Mouse (Mus musculus) MEL (cell line): ENCODE measurements around the gene 4930402F06Rik. TPM values are rescaled to one million over a fixed set of nuclear protein-coding genes. Genes with fewer than 3 reads are reported as not detected.

Source experiments
- DNase-seq: peaks from one replicate; pipeline ENCODE4 v3.0.0; 2011; ENCODE audit warnings: low read depth, low spot score
- H3K27ac ChIP-seq: 2 replicates; pipeline ENCODE4 v1.5.1; 2012; ENCODE audit warnings: low read depth, mild to moderate bottlenecking, control low read depth, low read length, moderate library complexity; ENCODE audit not compliant: control insufficient read depth
- H3K27me3 ChIP-seq, 2 experiments: fragments of 150-350 bp in 1 of 2; sonication (generic) in 1 of 2; 2 replicates each; pipeline ENCODE4 v1.6.1; 2012; ENCODE audit warnings: low read length in 2 of 2, mild to moderate bottlenecking in 2 of 2, improper control_type of control experiment in 1 of 2, moderate library complexity in 1 of 2; ENCODE audit not compliant: insufficient read depth in 2 of 2, control insufficient read depth in 1 of 2
- H3K36me3 ChIP-seq, 2 experiments: 2 replicates each; pipeline ENCODE4 v1.6.1; 2012 to 2014; ENCODE audit warnings: low read length in 2 of 2, improper control_type of control experiment in 1 of 2, inconsistent platforms in 1 of 2, mild to moderate bottlenecking in 1 of 2; ENCODE audit not compliant: insufficient read depth in 2 of 2, control insufficient read depth in 1 of 2
- H3K4me1 ChIP-seq, 2 experiments: fragments of 150-350 bp in 1 of 2; sonication (generic) in 1 of 2; 2 replicates each; pipeline ENCODE4 v1.6.1; 2012; ENCODE audit warnings: low read length in 2 of 2, improper control_type of control experiment in 1 of 2, mild to moderate bottlenecking in 1 of 2; ENCODE audit not compliant: insufficient read depth in 2 of 2, control insufficient read depth in 1 of 2
- H3K4me3 ChIP-seq, 2 experiments: fragments of 150-350 bp in 1 of 2; sonication (generic) in 1 of 2; 2 replicates each; pipeline ENCODE4 v1.5.1; 2012; ENCODE audit warnings: low read depth in 2 of 2, low read length in 2 of 2, mild to moderate bottlenecking in 2 of 2, moderate library complexity in 2 of 2, control low read depth in 1 of 2, improper control_type of control experiment in 1 of 2; ENCODE audit not compliant: control insufficient read depth in 1 of 2, insufficient read depth in 1 of 2
- H3K79me2 ChIP-seq: 2 replicates; pipeline ENCODE4 v1.6.1; 2012; ENCODE audit warnings: mild to moderate bottlenecking, low read length, moderate library complexity; ENCODE audit not compliant: control insufficient read depth, poor library complexity, insufficient read depth
- H3K9ac ChIP-seq: 2 replicates; pipeline ENCODE4 v1.6.1; 2012; ENCODE audit warnings: low read depth, mild to moderate bottlenecking, control low read depth, low read length, moderate library complexity; ENCODE audit not compliant: control insufficient read depth, poor library complexity, severe bottlenecking
- H3K9me3 ChIP-seq: fragments of 150-350 bp; sonication (generic); replicated peaks from 2 replicates; pipeline ENCODE4 v1.6.1; 2012; ENCODE audit warnings: mild to moderate bottlenecking, low read length, improper control_type of control experiment, moderate library complexity; ENCODE audit not compliant: insufficient read depth
- BHLHE40 ChIP-seq: IDR thresholded peaks from 2 replicates; pipeline ENCODE4 v1.6.1; 2012; ENCODE audit warnings: low read depth, mild to moderate bottlenecking, inconsistent platforms, low read length, improper control_type of control experiment, borderline replicate concordance
- CHD2 ChIP-seq: IDR thresholded peaks from 2 replicates; pipeline ENCODE4 v1.6.1; 2011; ENCODE audit warnings: low read length, improper control_type of control experiment
- E2F4 ChIP-seq: IDR thresholded peaks from 2 replicates; pipeline ENCODE4 v1.6.1; 2011; ENCODE audit warnings: low read depth, low read length, improper control_type of control experiment, borderline replicate concordance
- EP300 ChIP-seq, 2 experiments: IDR thresholded peaks; 2 replicates each; pipeline ENCODE4 v1.6.1; 2011; ENCODE audit warnings: improper control_type of control experiment in 2 of 2, low read length in 2 of 2, low read depth in 1 of 2, mild to moderate bottlenecking in 1 of 2
- ETS1 ChIP-seq: IDR thresholded peaks from 2 replicates; pipeline ENCODE4 v1.6.1; 2012; ENCODE audit warnings: low read depth, mild to moderate bottlenecking, inconsistent platforms, low read length, improper control_type of control experiment, moderate library complexity
- GABPA ChIP-seq: IDR thresholded peaks from 2 replicates; pipeline ENCODE4 v1.6.1; 2012; ENCODE audit warnings: low read depth, mild to moderate bottlenecking, inconsistent platforms, low read length, improper control_type of control experiment, moderate library complexity
- GATA1 ChIP-seq: IDR thresholded peaks from 2 replicates; pipeline ENCODE4 v1.6.1; 2011; ENCODE audit warnings: low read depth, low read length, improper control_type of control experiment
- JUND ChIP-seq: IDR thresholded peaks from 2 replicates; pipeline ENCODE4 v1.6.1; 2011; ENCODE audit warnings: low read depth, mild to moderate bottlenecking, improper control_type of control experiment, low read length
- MAX ChIP-seq: IDR thresholded peaks from 2 replicates; pipeline ENCODE4 v1.6.1; 2011; ENCODE audit warnings: low read length, improper control_type of control experiment
- MAZ ChIP-seq: IDR thresholded peaks from 2 replicates; pipeline ENCODE4 v1.6.1; 2012; ENCODE audit warnings: low read depth, mild to moderate bottlenecking, inconsistent platforms, low read length, improper control_type of control experiment
- MYB ChIP-seq: IDR thresholded peaks from 2 replicates; pipeline ENCODE4 v1.6.1; 2011; ENCODE audit warnings: mild to moderate bottlenecking, low read depth, low read length, improper control_type of control experiment
- MYC ChIP-seq: IDR thresholded peaks from 2 replicates; pipeline ENCODE4 v1.6.1; 2011; ENCODE audit warnings: low read depth, mild to moderate bottlenecking, low read length, improper control_type of control experiment, moderate library complexity
- NELFE ChIP-seq: IDR thresholded peaks from 2 replicates; pipeline ENCODE4 v1.6.1; 2011; ENCODE audit warnings: low read depth, low read length, improper control_type of control experiment
- POLR2A ChIP-seq, 2 experiments: IDR thresholded peaks; 2 replicates each; pipeline ENCODE4 v1.6.1; 2011 to 2012; ENCODE audit warnings: low read length in 2 of 2, mild to moderate bottlenecking in 2 of 2, control low read depth in 1 of 2, improper control_type of control experiment in 1 of 2, low read depth in 1 of 2, moderate library complexity in 1 of 2; ENCODE audit not compliant: control insufficient read depth in 1 of 2, insufficient read depth in 1 of 2, poor library complexity in 1 of 2
- POLR2AphosphoS5 ChIP-seq: IDR thresholded peaks from 2 replicates; pipeline ENCODE4 v1.6.1; 2012; ENCODE audit warnings: low read depth, borderline replicate concordance, mild to moderate bottlenecking, inconsistent platforms, low read length, moderate library complexity, mixed read lengths
- RAD21 ChIP-seq: IDR thresholded peaks from 2 replicates; pipeline ENCODE4 v1.6.1; 2011; ENCODE audit warnings: mild to moderate bottlenecking, low read depth, low read length, improper control_type of control experiment
- RCOR1 ChIP-seq: IDR thresholded peaks from 2 replicates; pipeline ENCODE4 v1.6.1; 2012; ENCODE audit warnings: low read depth, mild to moderate bottlenecking, inconsistent platforms, low read length, improper control_type of control experiment
- SMC3 ChIP-seq: IDR thresholded peaks from 2 replicates; pipeline ENCODE4 v1.6.1; 2011; ENCODE audit warnings: low read depth, low read length, improper control_type of control experiment
- TCF12 ChIP-seq: IDR thresholded peaks from 2 replicates; pipeline ENCODE4 v1.6.1; 2014; ENCODE audit warnings: low read depth, mild to moderate bottlenecking, inconsistent platforms, low read length, improper control_type of control experiment, moderate library complexity
- UBTF ChIP-seq: IDR thresholded peaks from 2 replicates; pipeline ENCODE4 v1.6.1; 2012; ENCODE audit warnings: low read depth, mild to moderate bottlenecking, inconsistent platforms, low read length, improper control_type of control experiment, moderate library complexity, borderline replicate concordance; ENCODE audit not compliant: insufficient read depth
- USF2 ChIP-seq, 2 experiments: IDR thresholded peaks; 2 replicates each; pipeline ENCODE4 v1.6.1; 2011 to 2012; ENCODE audit warnings: improper control_type of control experiment in 2 of 2, low read length in 2 of 2, borderline replicate concordance in 1 of 2, inconsistent platforms in 1 of 2, low read depth in 1 of 2, mild to moderate bottlenecking in 1 of 2; ENCODE audit not compliant: insufficient read depth in 1 of 2
- ZNF384 ChIP-seq: IDR thresholded peaks from 2 replicates; pipeline ENCODE4 v1.6.1; 2012; ENCODE audit warnings: low read depth, mild to moderate bottlenecking, inconsistent platforms, low read length, improper control_type of control experiment
- polyA plus RNA-seq, 2 experiments: library from polyadenylated mRNA; stranded (reverse) in 1 of 2; unstranded in 1 of 2; fragments of >175 nt in 1 of 2; fragments of >200 nt in 1 of 2; gene quantifications; 2 replicates each; pipeline versions ENCODE4 v1.2.1 to v1.2.4; 2012; ENCODE audit warnings: low replicate concordance in 2 of 2, low read depth in 1 of 2; ENCODE audit not compliant: insufficient read length in 2 of 2, insufficient read depth in 1 of 2, missing spikeins in 1 of 2
- total RNA-seq: library from RNA; depleted of rRNA; stranded (reverse); fragments of 300-350 nt; gene quantifications from 2 replicates; pipeline ENCODE4 v1.2.3, GENCODE M21; 2012

4930402F06Rik gene
- total and polyA plus RNA-seq, 3 experiments: not detected

GRCm38 (mm10) chr2:35420681-35421080 lies 23.7 kb upstream of the 4930402F06Rik start:
- TF ChIP-seq GABPA (no peak), E2F4 (no peak), NELFE (no peak), POLR2A (IDR thresholded peaks at IDR 0.05; ENCODE audit: control insufficient read depth in 1 of 2, insufficient read depth in 1 of 2, low read depth in 1 of 2, low read length in 2 of 2, poor library complexity in 1 of 2) (no peak), MAZ (no peak), TCF12 (peak; percentile 36; the same call in 1 of the 2 replicates), BHLHE40 (no peak), MAX (no peak), CHD2 (no peak), POLR2AphosphoS5 (no peak), USF2 (IDR thresholded peaks at IDR 0.05; ENCODE audit: borderline replicate concordance in 1 of 2, insufficient read depth in 1 of 2, low read depth in 1 of 2, low read length in 2 of 2) (no peak), EP300 (IDR thresholded peaks at IDR 0.05; ENCODE audit: low read depth in 1 of 2, low read length in 2 of 2) (peak in 1 of 2 experiments; percentile 33; a peak in 2 of 4 replicates), GATA1 (peak; percentile 58), RAD21 (no peak)
- peaks cover 2 to 16% of the 10 kb centered on the region in 2 experiments for H3K36me3 ChIP-seq
- peak; percentile 66 for DNase-seq
- H3K9ac ChIP-seq: no peak overlapping the region
- H3K4me3 ChIP-seq: no peak overlapping the region
- H3K27me3 ChIP-seq: no peaks in the 10 kb centered on the region
- H3K9me3 ChIP-seq: no peaks in the 10 kb centered on the region
- H3K27ac ChIP-seq: peak overlapping the region; percentile 24; the same call in 1 of the 2 replicates
- H3K79me2 ChIP-seq: no peaks in the 10 kb centered on the region
- peaks cover 9 to 31% of the 10 kb centered on the region in 2 experiments for H3K4me1 ChIP-seq

GRCm38 (mm10) chr2:35419671-35420070 lies 22.7 kb upstream of the 4930402F06Rik start:
- no peak overlapping the region for H3K4me3 ChIP-seq
- TF ChIP-seq SMC3: no peak
- TF ChIP-seq GATA1: no peak
- TF ChIP-seq ZNF384: no peak
- no peak for TF ChIP-seq RAD21
- no peak for TF ChIP-seq UBTF
- TF ChIP-seq BHLHE40: no peak
- no peak for TF ChIP-seq POLR2A (IDR thresholded peaks at IDR 0.05; ENCODE audit: control insufficient read depth in 1 of 2, insufficient read depth in 1 of 2, low read depth in 1 of 2, low read length in 2 of 2, poor library complexity in 1 of 2)
- TF ChIP-seq MYC: no peak
- no peak for TF ChIP-seq MAX
- TF ChIP-seq USF2 (IDR thresholded peaks at IDR 0.05; ENCODE audit: borderline replicate concordance in 1 of 2, insufficient read depth in 1 of 2, low read depth in 1 of 2, low read length in 2 of 2): no peak
- no peak for TF ChIP-seq ETS1
- no peak for TF ChIP-seq RCOR1
- no peak for TF ChIP-seq JUND
- TF ChIP-seq MYB: no peak
- H3K9me3 ChIP-seq: no peaks in the 10 kb centered on the region
- no peak overlapping the region for H3K27ac ChIP-seq
- no peak for DNase-seq
- no peak overlapping the region for H3K9ac ChIP-seq
- no peaks in the 10 kb centered on the region for H3K79me2 ChIP-seq
- H3K4me1 ChIP-seq: peaks cover 9 to 31% of the 10 kb centered on the region in 2 experiments
- no peaks in the 10 kb centered on the region for H3K27me3 ChIP-seq
- H3K36me3 ChIP-seq: peaks cover 2 to 16% of the 10 kb centered on the region in 2 experiments
